Mouse (Mus musculus): ENCODE results near the gene BC030499. TPM values are rescaled to one million over a fixed set of nuclear protein-coding genes. Genes with fewer than 3 reads are reported as not detected.

BC030499 gene
- total and polyA plus RNA-seq, 3 experiments: 0.73 to 1.1 TPM; not detected in 1

DNA sequence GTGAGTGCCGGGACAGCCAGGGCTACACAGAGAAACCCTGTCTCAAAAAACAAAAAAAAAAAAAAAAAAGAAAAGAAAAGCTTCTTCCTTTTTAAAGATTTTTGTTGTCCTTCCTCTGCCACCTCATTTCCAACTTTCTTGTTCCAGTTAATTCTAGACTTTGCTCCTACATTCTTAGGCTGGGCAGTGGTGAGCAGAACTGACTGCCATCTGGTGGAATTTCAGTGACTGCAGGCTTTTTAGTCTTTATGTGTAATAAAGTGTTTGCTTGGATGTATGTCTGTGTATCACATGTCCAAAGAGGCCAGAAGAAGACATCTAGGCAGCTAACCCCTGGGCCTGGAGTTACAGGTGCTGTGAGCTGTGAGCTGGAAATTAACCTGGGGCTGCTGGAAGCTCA lies 34.0 kb upstream of the BC030499 start:
- peaks cover 2 to 6% of the 10 kb centered on the region in 2 experiments; a peak in 3 of 4 replicates for H3K4me1 ChIP-seq (ENCODE audit: control insufficient read depth in 1 of 2, insufficient read depth in 2 of 2, low read length in 2 of 2)
- H3K79me2 ChIP-seq (ENCODE audit: control insufficient read depth, insufficient read depth, low read length, poor library complexity): peaks cover under 1% of the 10 kb centered on the region; the same call in 1 of the 2 replicates
- H3K9ac ChIP-seq (ENCODE audit: control insufficient read depth, low read depth, low read length, poor library complexity, severe bottlenecking): no peak overlapping the region
- TF ChIP-seq MAFK (IDR thresholded peaks at IDR 0.05; ENCODE audit: borderline replicate concordance, low read depth, low read length): no peak
- peak; percentile 45 for TF ChIP-seq SMC3 (IDR thresholded peaks at IDR 0.05; ENCODE audit: low read depth, low read length)
- TF ChIP-seq ZNF384 (IDR thresholded peaks at IDR 0.05; ENCODE audit: low read depth, low read length): 0 out of 2 replicates have a peak, but pooled peaks have one; percentile 14
- peak; percentile 20 for TF ChIP-seq RAD21 (IDR thresholded peaks at IDR 0.05; ENCODE audit: low read depth, low read length)
- TF ChIP-seq CTCF (IDR thresholded peaks at IDR 0.05 in 2 of 3, conservative IDR thresholded peaks at IDR 0.05 in 1 of 3; ENCODE audit: control insufficient read depth in 1 of 3, insufficient read depth in 1 of 3, low read depth in 2 of 3, low read length in 3 of 3, poor library complexity in 1 of 3, severe bottlenecking in 1 of 3): peak in 2 of 3 experiments; percentile 24 to 53; a peak in 4 of 6 replicates
- TF ChIP-seq EP300 (IDR thresholded peaks at IDR 0.05; ENCODE audit: low read depth in 1 of 2, low read length in 2 of 2): no peak
- H3K27me3 ChIP-seq (ENCODE audit: control insufficient read depth in 1 of 2, insufficient read depth in 2 of 2, low read length in 2 of 2): no peaks in the 10 kb centered on the region
- H3K4me3 ChIP-seq (ENCODE audit: control insufficient read depth in 1 of 2, insufficient read depth in 1 of 2, low read depth in 2 of 2, low read length in 2 of 2): no peak overlapping the region
- no peaks in the 10 kb centered on the region for H3K9me3 ChIP-seq (replicated peaks; ENCODE audit: insufficient read depth, low read length)
- H3K27ac ChIP-seq (ENCODE audit: control insufficient read depth, low read depth, low read length): no peak overlapping the region
- peak; percentile 36 for DNase-seq (ENCODE audit: low read depth, low spot score)
- H3K36me3 ChIP-seq (ENCODE audit: control insufficient read depth in 1 of 2, insufficient read depth in 2 of 2, low read length in 2 of 2): peaks cover 10 to 20% of the 10 kb centered on the region in 2 experiments

DNA sequence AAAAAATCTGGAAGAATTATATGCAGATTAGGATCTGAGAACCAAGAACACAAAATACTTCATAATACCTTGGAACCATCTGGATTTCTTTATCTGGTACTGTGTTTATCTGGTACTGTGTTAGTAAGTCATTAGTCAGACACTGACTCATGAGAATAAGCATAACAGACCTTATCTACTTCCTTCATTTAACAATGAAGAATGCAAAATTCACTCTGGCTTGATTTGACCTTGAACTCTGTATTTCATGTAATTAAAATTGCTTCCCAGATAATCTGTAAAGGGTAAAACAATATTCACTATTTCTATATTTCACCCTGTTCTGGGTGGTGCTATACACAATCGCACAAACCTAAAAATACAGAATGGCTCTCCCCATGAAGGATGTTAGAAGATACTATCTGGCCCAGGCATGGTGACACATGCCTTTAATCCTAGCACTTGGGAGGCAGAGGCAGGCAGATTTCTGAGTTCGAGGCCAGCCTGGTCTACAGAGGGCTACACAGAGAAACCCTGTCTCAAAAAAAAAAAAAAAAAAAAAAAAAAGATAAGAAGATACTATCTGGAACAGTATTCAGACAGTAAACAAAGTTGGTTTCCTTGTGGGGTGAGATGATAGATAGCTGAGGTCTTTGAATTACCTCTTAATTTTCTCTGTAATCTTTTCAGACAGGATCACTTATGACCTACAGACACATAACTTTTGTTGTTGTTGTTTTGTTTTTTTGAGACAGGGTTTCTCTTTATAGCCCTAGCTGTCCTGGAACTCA lies 30.0 kb upstream of the BC030499 start:
- DNase-seq (ENCODE audit: low read depth, low spot score): peak; percentile 60
- Histone ChIP-seq H3K4me1 (ENCODE audit: control insufficient read depth in 1 of 2, insufficient read depth in 2 of 2, low read length in 2 of 2) (peaks cover 4 to 6% of the 10 kb centered on the region in 2 experiments; a peak in 3 of 4 replicates), H3K79me2 (ENCODE audit: control insufficient read depth, insufficient read depth, low read length, poor library complexity) (peaks cover 8% of the 10 kb centered on the region), H3K36me3 (ENCODE audit: control insufficient read depth in 1 of 2, insufficient read depth in 2 of 2, low read length in 2 of 2) (peaks cover 2 to 13% of the 10 kb centered on the region in 2 experiments), H3K9me3 (replicated peaks; ENCODE audit: insufficient read depth, low read length) (no peaks in the 10 kb centered on the region), H3K9ac (ENCODE audit: control insufficient read depth, low read depth, low read length, poor library complexity, severe bottlenecking) (peak overlapping the region; percentile 37), H3K4me3 (ENCODE audit: control insufficient read depth in 1 of 2, insufficient read depth in 1 of 2, low read depth in 2 of 2, low read length in 2 of 2) (peak overlapping the region in 1 of 2 experiments; percentile 45; a peak in 3 of 4 replicates), H3K27ac (ENCODE audit: control insufficient read depth, low read depth, low read length) (peak overlapping the region; percentile 25; the same call in 1 of the 2 replicates), H3K27me3 (ENCODE audit: control insufficient read depth in 1 of 2, insufficient read depth in 2 of 2, low read length in 2 of 2) (no peaks in the 10 kb centered on the region)
- no peak for TF ChIP-seq GABPA (IDR thresholded peaks at IDR 0.05; ENCODE audit: low read depth, low read length)
- peak; percentile 47; the same call in 1 of the 2 replicates for TF ChIP-seq TCF12 (IDR thresholded peaks at IDR 0.05; ENCODE audit: low read depth, low read length)
- TF ChIP-seq SIN3A (IDR thresholded peaks at IDR 0.05; ENCODE audit: low read length): peak; percentile 56; the same call in 1 of the 2 replicates
- peak; percentile 90 for TF ChIP-seq ETS1 (IDR thresholded peaks at IDR 0.05; ENCODE audit: low read depth, low read length)
- TF ChIP-seq GATA1 (IDR thresholded peaks at IDR 0.05; ENCODE audit: low read depth, low read length): peak; percentile 93
- no peak for TF ChIP-seq SMC3 (IDR thresholded peaks at IDR 0.05; ENCODE audit: low read depth, low read length)
- TF ChIP-seq EP300 (IDR thresholded peaks at IDR 0.05; ENCODE audit: low read depth in 1 of 2, low read length in 2 of 2): peak; percentile 78 to 94
- no peak for TF ChIP-seq BHLHE40 (IDR thresholded peaks at IDR 0.05; ENCODE audit: borderline replicate concordance, low read depth, low read length)
- peak; percentile 74 for TF ChIP-seq JUND (IDR thresholded peaks at IDR 0.05; ENCODE audit: low read depth, low read length)
- TF ChIP-seq RCOR1 (IDR thresholded peaks at IDR 0.05; ENCODE audit: low read depth, low read length): peak; percentile 88
- TF ChIP-seq MYC (IDR thresholded peaks at IDR 0.05; ENCODE audit: low read depth, low read length): 0 out of 2 replicates have a peak, but pooled peaks have one; percentile 36
- no peak for TF ChIP-seq POLR2A (IDR thresholded peaks at IDR 0.05; ENCODE audit: control insufficient read depth in 1 of 2, insufficient read depth in 1 of 2, low read depth in 1 of 2, low read length in 2 of 2, poor library complexity in 1 of 2)
- TF ChIP-seq ZNF384 (IDR thresholded peaks at IDR 0.05; ENCODE audit: low read depth, low read length): peak; percentile 62
- TF ChIP-seq MAFK (IDR thresholded peaks at IDR 0.05; ENCODE audit: borderline replicate concordance, low read depth, low read length): peak; percentile 16; the same call in 1 of the 2 replicates
- no peak for TF ChIP-seq MXI1 (IDR thresholded peaks at IDR 0.05; ENCODE audit: low read depth, low read length)
- TF ChIP-seq USF2 (IDR thresholded peaks at IDR 0.05; ENCODE audit: borderline replicate concordance in 1 of 2, insufficient read depth in 1 of 2, low read depth in 1 of 2, low read length in 2 of 2): no peak
- TF ChIP-seq ELF1 (IDR thresholded peaks at IDR 0.05; ENCODE audit: low read depth, low read length): 0 out of 2 replicates have a peak, but pooled peaks have one; percentile 24
